Mouse (Mus musculus): ENCODE measurements around the gene Gm3435. TPM values are rescaled to one million over a fixed set of nuclear protein-coding genes. Genes with fewer than 3 reads are reported as not detected.

Gene Gm3435
- polyA plus RNA-seq, 1 experiment from 2014 or later: 6.7 TPM

Other genes starting within 250 kb of the Gm3435 start
- 4.7 and 5.8 TPM in 2 replicates for gene Wdr27, start 67.0 kb upstream of the Gm3435 start, polyA plus RNA-seq (2016; fragmentation: Nextera tagmentation; extraction: Ambion mirVana)
- 30.7 and 33.3 TPM in 2 replicates for gene 1600012H06Rik, start 67.0 kb upstream of the Gm3435 start, polyA plus RNA-seq (2016; fragmentation: Nextera tagmentation; extraction: Ambion mirVana)
- 34.3 and 34.7 TPM in 2 replicates for gene Phf10, start 48.9 kb upstream of the Gm3435 start, polyA plus RNA-seq (2016; fragmentation: Nextera tagmentation; extraction: Ambion mirVana)
- gene 9030025P20Rik, start 31.7 kb upstream of the Gm3435 start, polyA plus RNA-seq (2016; fragmentation: Nextera tagmentation; extraction: Ambion mirVana): 11.1 and 12.2 TPM in 2 replicates
- not detected in 2 replicates for gene Gm3417, start 31.4 kb upstream of the Gm3435 start, polyA plus RNA-seq (2016; fragmentation: Nextera tagmentation; extraction: Ambion mirVana)
- 101 and 107 TPM in 2 replicates for gene Ermard, start 31.0 kb downstream of the Gm3435 start, polyA plus RNA-seq (2016; fragmentation: Nextera tagmentation; extraction: Ambion mirVana)
- gene Tcte3, start 31.3 kb downstream of the Gm3435 start, polyA plus RNA-seq (2016; fragmentation: Nextera tagmentation; extraction: Ambion mirVana): not detected in 2 replicates
- gene Gm3448, start 31.4 kb downstream of the Gm3435 start, polyA plus RNA-seq (2016; fragmentation: Nextera tagmentation; extraction: Ambion mirVana): 4.4 and 4.8 TPM in 2 replicates

All from embryonic facial prominence, embryonic 12.5 days (tissue).